Mouse (Mus musculus) layer of hippocampus, adult 9-11 months (tissue): Measurements from ENCODE around the gene Plin3.

Experiments used
- DNase-seq: peaks from one replicate; pipeline ENCODE4 v3.0.0; 2022

The Plin3 gene

GRCm38 (mm10) chr17:56300186-56300585, 7.5 kb upstream of the Plin3 start, which contains the start of gene Arrdc5:
Gene Arrdc5 (minus strand): TSS chr17:56300286.
- DNase-seq = no peak

- DNase-seq = no peak
Measured at GRCm38 (mm10) chr17:56298238-56298637, 5.6 kb upstream of the Plin3 start.

DNA sequence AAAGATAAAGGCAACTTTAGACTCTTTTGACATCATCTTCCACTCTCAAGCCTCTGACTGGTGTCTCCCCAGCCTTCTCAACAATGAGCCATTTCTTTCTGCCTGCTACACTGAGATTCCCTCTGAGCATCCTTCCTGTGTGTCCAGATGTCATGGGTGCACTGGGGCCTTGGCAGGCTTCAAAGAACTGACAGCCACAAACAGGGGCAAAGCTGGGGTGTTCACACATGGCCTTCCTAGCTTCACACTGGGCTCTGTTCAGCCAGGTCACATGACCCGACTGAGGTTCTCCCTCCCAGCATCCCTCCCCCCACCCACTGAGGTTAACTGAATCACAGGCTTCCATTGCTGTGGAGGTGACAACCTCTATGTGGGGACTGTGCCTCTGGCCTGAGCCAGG, 3.5 kb upstream of the Plin3 start:
- DNase-seq = no peak

DNA sequence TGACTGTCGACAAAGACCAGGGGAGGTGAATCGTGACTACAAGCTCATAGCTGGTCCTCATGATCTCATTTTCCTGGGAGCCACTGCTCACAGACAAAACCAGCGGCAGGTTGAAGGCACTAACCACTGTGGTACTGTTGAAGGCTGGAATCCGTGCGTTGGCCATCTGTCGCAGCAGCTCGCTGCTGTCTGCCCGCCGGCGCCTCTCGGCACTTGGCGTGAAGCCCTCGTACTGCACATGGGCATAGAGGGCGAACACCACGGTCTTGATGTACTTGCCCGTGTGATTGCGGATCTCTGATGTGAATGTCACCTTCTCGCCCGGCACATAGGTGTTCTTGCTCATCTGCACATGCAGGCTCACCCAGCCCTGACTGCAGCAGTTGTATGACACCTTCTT, 1.6 kb upstream of the Plin3 start:
- DNase-seq = peak; percentile 69

DNA sequence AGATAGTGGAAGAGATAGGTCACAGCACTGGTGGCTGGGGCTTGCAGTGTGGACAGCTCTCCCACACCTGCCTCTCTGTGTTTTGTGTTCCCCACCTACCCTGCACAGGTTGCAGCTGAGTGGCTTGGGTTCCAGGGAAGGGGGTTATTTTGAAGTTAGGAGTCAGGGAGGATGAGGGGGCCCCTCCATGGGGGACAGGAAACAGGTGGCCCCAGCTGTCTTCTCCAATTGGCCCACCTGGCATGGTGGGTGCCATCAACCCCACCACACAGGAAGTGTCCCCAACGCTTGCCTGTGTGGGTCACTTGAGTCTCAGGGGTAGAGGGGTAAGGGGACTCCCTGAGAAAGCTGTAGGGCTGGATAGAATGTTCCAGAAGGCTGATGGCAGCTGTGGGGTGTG, 618 bp upstream of the Plin3 start:
- peak; percentile 2 for DNase-seq

- peak; percentile 2 for DNase-seq
Measured at GRCm38 (mm10) chr17:56291826-56292475, 722 bp downstream of the Plin3 start.

- DNase-seq = peak; percentile 85
Measured at GRCm38 (mm10) chr17:56291171-56291511, 1.5 kb downstream of the Plin3 start.

GRCm38 (mm10) chr17:56290388-56291170, 2.1 kb downstream of the Plin3 start:
- DNase-seq = peak; percentile 77

- DNase-seq = no peak
Measured at GRCm38 (mm10) chr17:56289371-56290331, 3.0 kb downstream of the Plin3 start.

DNA sequence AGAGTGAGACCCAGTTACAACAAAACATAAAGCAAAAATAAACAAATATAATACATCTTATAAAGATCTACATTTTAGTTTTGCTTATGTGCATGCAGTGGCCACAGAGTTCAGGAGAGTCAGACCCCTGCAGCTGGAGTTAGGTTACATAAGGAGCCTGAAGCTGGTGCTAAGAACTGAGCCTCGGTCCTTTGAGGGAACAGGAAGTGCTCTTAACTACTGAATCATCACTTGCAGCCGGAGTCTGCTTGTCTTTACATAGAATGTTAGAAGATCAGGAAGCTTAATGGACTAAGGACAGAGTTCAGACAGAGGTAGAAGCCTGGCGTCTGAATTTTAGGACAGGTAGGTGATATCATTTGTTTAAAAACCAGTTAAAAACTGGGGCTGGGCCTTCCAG, 3.8 kb downstream of the Plin3 start:
- no peak for DNase-seq

- DNase-seq = no peak
Measured at GRCm38 (mm10) chr17:56287830-56288229, 4.8 kb downstream of the Plin3 start.

DNA sequence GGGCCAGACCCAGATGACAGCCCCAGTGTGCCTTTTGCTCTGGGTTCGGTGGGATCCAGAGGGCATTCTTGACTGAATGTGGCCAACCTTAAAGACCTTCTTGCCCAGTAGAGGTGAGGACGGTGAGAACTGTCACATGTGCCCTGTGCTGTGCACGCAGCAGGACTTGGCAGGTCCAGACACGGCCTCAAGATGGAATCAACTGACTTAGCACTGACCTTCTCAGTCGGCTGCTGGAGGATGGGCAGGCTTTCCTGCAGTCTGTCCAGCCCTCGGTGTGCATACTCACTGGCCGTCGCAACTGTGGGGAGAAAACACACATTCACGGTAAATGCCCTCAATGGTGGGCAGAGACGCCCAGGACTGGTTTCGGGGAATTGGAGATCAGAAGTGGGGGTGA, 6.7 kb downstream of the Plin3 start:
- no peak for DNase-seq

DNA sequence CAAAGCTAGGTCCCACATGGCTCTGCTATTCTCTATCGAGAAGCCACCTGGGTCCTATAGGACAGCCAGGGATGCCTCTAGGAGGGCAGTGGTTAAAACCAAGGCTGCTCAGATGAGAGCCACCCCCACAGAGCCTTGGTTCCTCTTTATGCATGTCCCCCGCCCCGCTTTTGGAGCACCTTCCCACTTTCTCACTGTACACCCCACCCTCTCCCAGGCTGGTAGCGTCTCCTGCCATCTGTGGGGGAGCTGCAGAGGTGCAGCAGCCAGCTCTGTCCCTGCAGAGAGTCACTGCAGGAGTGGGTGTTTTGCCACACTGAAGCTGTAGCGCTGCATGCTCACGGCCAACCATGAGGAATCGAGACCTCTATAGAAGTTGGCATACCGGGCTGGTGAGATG, 9.4 kb downstream of the Plin3 start:
- peak; percentile 80 for DNase-seq

GRCm38 (mm10) chr17:56282802-56283201, 9.9 kb downstream of the Plin3 start:
- peak; percentile 79 for DNase-seq

DNA sequence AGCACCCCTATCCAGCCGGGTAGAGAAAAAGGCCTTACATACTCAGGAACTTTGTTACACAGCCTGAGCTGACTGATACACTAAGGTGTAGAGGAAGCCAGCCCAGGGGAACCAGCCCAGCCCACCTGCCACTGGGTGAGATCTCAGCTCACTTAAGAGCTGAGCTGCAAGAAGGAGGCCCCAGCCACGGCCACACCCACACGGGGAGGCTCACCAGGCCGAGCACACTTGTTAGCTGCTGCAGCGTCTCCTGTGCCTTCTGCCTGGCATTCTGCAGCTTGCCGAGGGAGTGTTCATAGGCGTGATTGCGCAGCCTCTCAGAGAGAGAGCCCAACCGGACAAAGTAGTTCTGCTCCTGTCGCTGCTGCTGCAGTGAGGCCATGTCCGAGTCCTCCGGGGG, 11.5 kb downstream of the Plin3 start:
- DNase-seq = no peak

GRCm38 (mm10) chr17:56279481-56280155, 13.1 kb downstream of the Plin3 start:
- DNase-seq = no peak

- no peak for DNase-seq
Measured at GRCm38 (mm10) chr17:56278340-56278739, 14.3 kb downstream of the Plin3 start.

- no peak for DNase-seq
Measured at GRCm38 (mm10) chr17:56277567-56277893, 15.1 kb downstream of the Plin3 start.

- DNase-seq = peak; percentile 94
Measured at GRCm38 (mm10) chr17:56276643-56277566, 15.8 kb downstream of the Plin3 start, which contains the start of gene Ticam1. Gene Ticam1 (minus strand): TSS chr17:56276786.

DNA sequence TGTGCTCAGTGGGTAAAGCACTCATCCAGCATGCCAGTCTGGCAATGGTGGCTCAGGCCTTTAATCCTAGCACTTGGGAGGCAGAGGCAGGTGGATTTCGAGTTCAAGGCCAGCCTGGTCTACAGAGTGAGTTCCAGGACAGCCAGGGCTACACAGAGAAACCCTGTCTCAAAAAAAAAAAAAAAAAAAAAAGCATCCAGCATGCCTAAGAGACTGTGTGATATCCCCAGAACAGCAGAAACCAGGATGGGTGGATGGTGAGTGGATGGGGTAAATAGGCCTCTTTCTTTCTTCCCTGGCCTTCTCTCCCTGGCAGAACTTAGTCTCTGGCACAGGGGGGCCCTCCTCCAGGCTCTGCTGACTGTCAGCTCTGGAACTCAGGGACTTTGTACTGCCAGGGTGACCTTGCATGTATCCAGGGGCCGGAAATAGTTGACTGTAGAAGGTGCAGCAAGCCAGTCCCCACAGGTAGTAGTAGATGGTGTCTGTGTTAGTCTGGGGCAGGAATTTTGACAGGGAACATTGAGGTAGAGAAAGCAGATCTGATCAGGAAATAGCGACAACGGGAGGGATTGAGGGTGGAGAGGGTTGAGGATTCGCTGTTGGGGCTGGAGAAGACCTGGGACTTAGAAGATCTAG, 16.7 kb downstream of the Plin3 start:
- no peak for DNase-seq

GRCm38 (mm10) chr17:56273986-56274385, 18.7 kb downstream of the Plin3 start:
- DNase-seq = no peak
